In genomic region chr6:12080423-12080822, GRCm38 (mm10) we compare ENCODE assay signal across 16 mouse cellular contexts.
"Had no signal": no experiment of that assay in that cellular context is flagged by ENCODE, and none has a peak within 500 bp of the region (broad histone marks: within the 10 kb centered on the region; RNA-seq: fewer than 3 reads in every experiment).

No protein-coding gene starts in this region.

- H3K9ac ChIP-seq: limb, embryonic 13.5 days; liver, embryonic 14.5 days; midbrain, embryonic 15.5 days had no signal

- H3K4me1 ChIP-seq: limb, embryonic 13.5 days; midbrain, embryonic 15.5 days had no signal

- H3K9me3 ChIP-seq: limb, embryonic 13.5 days; megakaryocyte, embryonic 14.5 days; midbrain, embryonic 15.5 days had no signal

- H3K4me3 ChIP-seq: layer of hippocampus, adult 2 months; limb, embryonic 13.5 days; megakaryocyte, embryonic 14.5 days; midbrain, embryonic 15.5 days had no signal

- DNase-seq: kidney, adult 18-20 months; kidney, postnatal 10 days; kidney, postnatal 4 days; left cerebral cortex, postnatal 4 days; lung, adult 2 months; lung, postnatal 10 days; lung, postnatal 4 days; right cerebral cortex, adult 18-20 months; right cerebral cortex, postnatal 25 days; thymus, adult 18-20 months; thymus, postnatal 14 days had no signal

- H3K27me3 ChIP-seq: limb, embryonic 13.5 days; megakaryocyte, embryonic 14.5 days; midbrain, embryonic 15.5 days had no signal

- H3K4me2 ChIP-seq: limb, embryonic 13.5 days; midbrain, embryonic 15.5 days had no signal

- H3K27ac ChIP-seq: layer of hippocampus, adult 2 months; limb, embryonic 13.5 days; liver, embryonic 14.5 days; midbrain, embryonic 15.5 days had no signal

- ATAC-seq: midbrain, embryonic 15.5 days had no signal
